Mouse (Mus musculus) adrenal gland, postnatal 25 days (tissue): ENCODE results near the gene Olfr1082. TPM values are rescaled to one million over a fixed set of nuclear protein-coding genes. Genes with fewer than 3 reads are reported as not detected.
"Not testable (repeated sequence)": the region's sequence is repeated elsewhere in the genome, so short reads cannot be mapped to it uniquely, and the experiment has no call there.

Source experiments
- DNase-seq: peaks from one replicate; pipeline ENCODE4 v3.0.0; 2021; ENCODE audit warnings: mixed read lengths
- long read RNA-seq: library from polyadenylated mRNA; stranded (forward); transcript quantifications from one replicate; pipeline ENCODE4 v2.0.0, GENCODE M21; 2021
- total RNA-seq: library from RNA; stranded (reverse); gene quantifications from 2 replicates; pipeline ENCODE4 v1.2.3, GENCODE M21; 2021

The Olfr1082 gene
- not detected in 2 replicates for total RNA-seq
- long read RNA-seq: 0 reads

GRCm38 (mm10) chr2:86598866-86599265 is at the start of gene Olfr1082:
Olfr1082 (minus strand) TSS chr2:86598966.
- DNase-seq: not testable (repeated sequence)

DNA sequence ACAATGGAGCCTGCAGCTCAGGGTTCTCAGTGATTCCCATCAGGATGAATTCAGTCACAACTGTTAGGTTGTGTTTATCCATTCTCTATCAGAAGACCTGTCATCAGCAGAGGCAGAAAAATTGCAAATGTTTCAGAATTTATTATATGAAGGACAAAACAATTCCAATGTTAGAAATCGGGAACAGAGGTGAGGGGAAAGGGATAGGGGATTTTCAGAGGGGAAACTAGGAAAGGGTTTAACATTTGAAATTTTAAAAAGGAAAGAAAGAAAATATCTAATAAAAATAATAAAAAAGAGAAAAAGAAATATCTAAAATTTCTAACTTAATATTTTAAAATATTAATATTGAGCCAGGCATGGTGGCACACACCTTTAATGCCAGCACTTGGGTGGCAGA is 40.9 kb upstream of the Olfr1082 start, which contains the start of gene Olfr1084:
TSS of gene Olfr1084 (minus strand) at position 101 of the 400 bp plus-strand sequence.
- DNase-seq: not testable (repeated sequence)

GRCm38 (mm10) chr2:86558135-86558534 is 40.6 kb downstream of the Olfr1082 start, which contains the start of gene Olfr1080:
Olfr1080 (minus strand) TSS chr2:86558235.
- not testable (repeated sequence) for DNase-seq

Other genes with a start within 250 kb of the Olfr1082 start
- not detected in 2 replicates for gene Olfr1055, start 248.7 kb downstream of the Olfr1082 start, total RNA-seq
- gene Olfr1056, start 236.5 kb downstream of the Olfr1082 start, total RNA-seq: not detected in 2 replicates
- not detected in 2 replicates for gene Olfr1057, start 220.6 kb downstream of the Olfr1082 start, total RNA-seq
- not detected in 2 replicates for gene Olfr1058, start 210.4 kb downstream of the Olfr1082 start, total RNA-seq
- gene Olfr1061, start 184.9 kb downstream of the Olfr1082 start, total RNA-seq: not detected in 2 replicates
- gene Olfr1062, start 172.2 kb downstream of the Olfr1082 start, total RNA-seq: not detected in 2 replicates
- not detected in 2 replicates for gene Olfr1065, start 148.4 kb downstream of the Olfr1082 start, total RNA-seq
- not detected in 2 replicates for gene Olfr1066, start 142.7 kb downstream of the Olfr1082 start, total RNA-seq
- not detected in 2 replicates for gene Olfr228, start 111.6 kb downstream of the Olfr1082 start, total RNA-seq
- gene Olfr1076, start 90.5 kb downstream of the Olfr1082 start, total RNA-seq: not detected in 2 replicates
- not detected in 2 replicates for gene Olfr1079, start 56.5 kb downstream of the Olfr1082 start, total RNA-seq
- not detected in 2 replicates for gene Olfr1080, start 40.7 kb downstream of the Olfr1082 start, total RNA-seq
- not detected in 2 replicates for gene Olfr1084, start 40.8 kb upstream of the Olfr1082 start, total RNA-seq
- gene Olfr1085, start 63.1 kb upstream of the Olfr1082 start, total RNA-seq: not detected in 2 replicates
- not detected in 2 replicates for gene Olfr1086, start 81.1 kb upstream of the Olfr1082 start, total RNA-seq
- gene Olfr1087, start 99.4 kb upstream of the Olfr1082 start, total RNA-seq: not detected in 2 replicates
- not detected in 2 replicates for gene Olfr1089, start 134.7 kb upstream of the Olfr1082 start, total RNA-seq
- not detected in 2 replicates for gene Olfr1090, start 160.0 kb upstream of the Olfr1082 start, total RNA-seq
- not detected in 2 replicates for gene Olfr1093, start 183.5 kb upstream of the Olfr1082 start, total RNA-seq
- not detected in 2 replicates for gene Olfr141, start 211.1 kb upstream of the Olfr1082 start, total RNA-seq
- not detected in 2 replicates for gene Olfr1094, start 225.7 kb upstream of the Olfr1082 start, total RNA-seq